8 mouse cellular contexts compared by ENCODE assay signal in genomic region chr5:130078834-130079156, GRCm38 (mm10). TPM values are rescaled to one million over a fixed set of nuclear protein-coding genes. Genes with fewer than 3 reads are reported as not detected.
DNase-seq lines count a peak whose midpoint lies in the region; ATAC-seq and TF ChIP-seq lines count a peak whose summit lies in the region.

No protein-coding gene starts in this region.

- H3K9me3 ChIP-seq in CH12.LX (replicated peaks; ENCODE audit: low read length): peaks cover 5% of the 10 kb centered on the region
- H3K9me3 ChIP-seq in forebrain, embryonic 14.5 days (replicated peaks; ENCODE audit: control insufficient read depth, low read length): no peaks in the 10 kb centered on the region
- peaks cover 4% of the 10 kb centered on the region; the same call in 1 of the 2 replicates for H3K9me3 ChIP-seq in liver, embryonic 13.5 days (replicated peaks)

- peak overlapping the region; percentile 77 for H3K4me3 ChIP-seq in heart, adult 2 months
- peak overlapping the region in 1 of 3 experiments; percentile 77 for H3K4me3 ChIP-seq in CH12.LX (replicated peaks in 1 of 3; ENCODE audit: low read depth in 2 of 3, low read length in 2 of 3, poor library complexity in 1 of 3)
- peak overlapping the region; percentile 77 for H3K4me3 ChIP-seq in forebrain, embryonic 14.5 days (ENCODE audit: low read depth, low read length)
- peak overlapping the region; percentile 81 for H3K4me3 ChIP-seq in liver, embryonic 13.5 days (replicated peaks)

- intact Hi-C loops in heart, adult 2 months (cut with DNase I): loop anchor here (2.0 to 5.0 kb wide), 3 partner anchors 36 to 64 kb away; partner anchors contain the start of gene Kctd7
- intact Hi-C loops in heart, postnatal 10 days (cut with DNase I): no loop called here

- H3K36me3 ChIP-seq in heart, adult 2 months (ENCODE audit: control insufficient read depth, insufficient read depth, low read length): no peaks in the 10 kb centered on the region
- peaks cover 7 to 27% of the 10 kb centered on the region in 2 experiments for H3K36me3 ChIP-seq in CH12.LX (replicated peaks in 1 of 2; ENCODE audit: control insufficient read depth in 1 of 2, insufficient read depth in 1 of 2, low read length in 1 of 2)
- H3K36me3 ChIP-seq in forebrain, embryonic 14.5 days (ENCODE audit: control insufficient read depth, insufficient read depth, low read length): no peaks in the 10 kb centered on the region
- H3K36me3 ChIP-seq in liver, embryonic 13.5 days: peaks cover 7% of the 10 kb centered on the region

- TF ChIP-seq CTCF in heart, adult 2 months (IDR thresholded peaks at IDR 0.05): no peak
- no peak for TF ChIP-seq CTCF in CH12.LX (conservative IDR thresholded peaks at IDR 0.05 in 1 of 2, IDR thresholded peaks at IDR 0.05 in 1 of 2; ENCODE audit: low read depth in 2 of 2, low read length in 2 of 2)

- ATAC-seq in forebrain, embryonic 14.5 days: peak; percentile 33; the same call in 1 of the 2 replicates
- ATAC-seq in liver, embryonic 13.5 days (ENCODE audit: low read depth): peak; percentile 13; the same call in 1 of the 2 replicates

- 36% methylated on average over 6 of the region's 6 CpGs for WGBS in heart, adult 2 months
- 38% methylated on average over 6 of the region's 6 CpGs for WGBS in forebrain, embryonic 14.5 days
- 50% methylated on average over 6 of the region's 6 CpGs for WGBS in liver, embryonic 13.5 days (ENCODE audit: insufficient replicate concordance)

- no peak for TF ChIP-seq EP300 in heart, adult 2 months (IDR thresholded peaks at IDR 0.05; ENCODE audit: insufficient read depth, low read depth, low read length)
- TF ChIP-seq EP300 in CH12.LX (IDR thresholded peaks at IDR 0.05; ENCODE audit: low read length): no peak

- DNase-seq in heart, adult 2 months: no peak
- no peak for DNase-seq in heart, postnatal 10 days
- no peak for DNase-seq in CH12.LX (ENCODE audit: extremely low read depth)
- no peak for DNase-seq in forebrain, embryonic 14.5 days (ENCODE audit: low spot score)
- no peak for DNase-seq in liver, embryonic 13.5 days
- no peak for DNase-seq in left cerebral cortex, adult 9 months (ENCODE audit: low spot score in 2 of 2)
- DNase-seq in right cerebral cortex, postnatal 4 days: no peak
- no peak for DNase-seq in ovary, postnatal 10 days (ENCODE audit: low spot score)

- peak overlapping the region; percentile 64; the same call in 1 of the 2 replicates for H3K4me2 ChIP-seq in CH12.LX (ENCODE audit: insufficient read depth, low read depth, poor library complexity, severe bottlenecking)
- H3K4me2 ChIP-seq in forebrain, embryonic 14.5 days (ENCODE audit: low read length): peak overlapping the region; percentile 73
- H3K4me2 ChIP-seq in liver, embryonic 13.5 days: peak overlapping the region; percentile 98

- no peaks in the 10 kb centered on the region for H3K79me2 ChIP-seq in heart, adult 2 months (replicated peaks; ENCODE audit: control insufficient read depth, insufficient read depth, low read length)
- H3K79me2 ChIP-seq in CH12.LX (replicated peaks; ENCODE audit: control insufficient read depth, extremely low read depth, insufficient read depth, poor library complexity, severe bottlenecking): peaks cover 15% of the 10 kb centered on the region

- H3K27me3 ChIP-seq in heart, adult 2 months (ENCODE audit: control insufficient read depth, insufficient read depth, low read length): no peaks in the 10 kb centered on the region
- H3K27me3 ChIP-seq in CH12.LX (replicated peaks): no peaks in the 10 kb centered on the region
- no peaks in the 10 kb centered on the region for H3K27me3 ChIP-seq in forebrain, embryonic 14.5 days (replicated peaks; ENCODE audit: control insufficient read depth, insufficient read depth, low read length)
- peaks cover 10% of the 10 kb centered on the region for H3K27me3 ChIP-seq in liver, embryonic 13.5 days

- in situ Hi-C loops in CH12.LX (cut with MboI; ENCODE audit: low pct_ligation_motif_present, low pct_unique_long_range_greater_than_20kb, low sequenced_read_pairs): no loop called here

- H3K4me1 ChIP-seq in heart, adult 2 months (ENCODE audit: control insufficient read depth, insufficient read depth, low read length): peaks cover 15% of the 10 kb centered on the region
- peaks cover 11 to 52% of the 10 kb centered on the region in 2 experiments; a peak in 3 of 4 replicates for H3K4me1 ChIP-seq in CH12.LX (ENCODE audit: control insufficient read depth in 1 of 2, insufficient read depth in 2 of 2)
- peaks cover 3% of the 10 kb centered on the region; the same call in 1 of the 2 replicates for H3K4me1 ChIP-seq in forebrain, embryonic 14.5 days (ENCODE audit: control insufficient read depth, insufficient read depth, low read length)
- peaks cover 27% of the 10 kb centered on the region for H3K4me1 ChIP-seq in liver, embryonic 13.5 days (replicated peaks)

- TF ChIP-seq POLR2A in heart, adult 2 months (IDR thresholded peaks at IDR 0.05; ENCODE audit: insufficient read depth, low read depth, low read length): no peak
- TF ChIP-seq POLR2A in CH12.LX (IDR thresholded peaks at IDR 0.05; ENCODE audit: low read depth, low read length): no peak

- H3K9ac ChIP-seq in heart, adult 2 months (ENCODE audit: low read depth, low read length): peak overlapping the region; percentile 34; the same call in 1 of the 2 replicates
- H3K9ac ChIP-seq in CH12.LX (ENCODE audit: insufficient read depth, low read depth): no peak overlapping the region
- peak overlapping the region; percentile 89 for H3K9ac ChIP-seq in forebrain, embryonic 14.5 days (ENCODE audit: low read length)
- H3K9ac ChIP-seq in liver, embryonic 13.5 days: peak overlapping the region; percentile 91

- TF ChIP-seq RAD21 in CH12.LX (IDR thresholded peaks at IDR 0.05; ENCODE audit: low read depth, low read length): no peak

- peak overlapping the region; percentile 68 for H3K27ac ChIP-seq in heart, adult 2 months
- no peak overlapping the region for H3K27ac ChIP-seq in CH12.LX (ENCODE audit: insufficient read depth, low read depth)
- H3K27ac ChIP-seq in forebrain, embryonic 14.5 days (ENCODE audit: low read depth, low read length): no peak overlapping the region
- peak overlapping the region; percentile 36 for H3K27ac ChIP-seq in liver, embryonic 13.5 days

- dilution Hi-C loops in CH12.LX (cut with MboI; ENCODE audit: extremely low pct_ligation_motif_present, extremely low pct_unique_long_range_greater_than_20kb, low sequenced_read_pairs): no loop called here

TF ChIP-seq in CH12.LX, 34 proteins besides CTCF, POLR2A, EP300 and RAD21:
- TF ChIP-seq BHLHE40 (IDR thresholded peaks at IDR 0.05; ENCODE audit: low read depth, low read length) (no peak), JUN (IDR thresholded peaks at IDR 0.05; ENCODE audit: insufficient read depth, low read depth, low read length) (no peak), USF1 (IDR thresholded peaks at IDR 0.05; ENCODE audit: low read depth, low read length) (no peak), ZC3H11A (IDR thresholded peaks at IDR 0.05; ENCODE audit: low read depth, low read length) (no peak), ETS1 (conservative IDR thresholded peaks at IDR 0.05; ENCODE audit: low read depth, low read length) (no peak), RCOR1 (conservative IDR thresholded peaks at IDR 0.05; ENCODE audit: low read depth, low read length) (no peak)
TF ChIP-seq in CH12.LX: peak in this region for 0.

RNA-seq across cellular contexts. Expression of gene Tpst1, which starts 5.7 kb away (rescaled TPM):
- total RNA-seq in heart, adult 2 months (2021): 1 to 10 TPM; 7.4 to 9.4 TPM
- 10.1 and 12.6 TPM in 2 replicates for polyA plus RNA-seq in heart, adult 2 months (2012; rRNA removed)
- total RNA-seq in heart, postnatal 10 days (2021): 10 to 100 TPM; 22.5 to 24.8 TPM
- total RNA-seq in CH12.LX (2012; rRNA removed) (36.8 and 45.5 TPM in 2 replicates), CH12.LX (2014; rRNA removed) (49.9 and 52.5 TPM in 2 replicates)
- 43.2 and 50.4 TPM in 2 replicates for polyA plus RNA-seq in CH12.LX (2012; ENCODE audit: insufficient read length, low read depth)
- polyA plus RNA-seq in forebrain, embryonic 14.5 days (2014; fragmentation: Nextera tagmentation; extraction: Ambion mirVana): 57.1 and 61.4 TPM in 2 replicates
- polyA plus RNA-seq in liver, embryonic 13.5 days (2015; fragmentation: Nextera tagmentation; extraction: Ambion mirVana): 27.2 and 33.5 TPM in 2 replicates

RNA-seq across cellular contexts. Expression of gene Crcp, which starts 49.7 kb away (rescaled TPM):
- 10 to 100 TPM in 1 of 2 experiments, 1 to 10 TPM in 1; 9.3 to 11.2 TPM for total RNA-seq in heart, adult 2 months (2021)
- 9.5 and 10.3 TPM in 2 replicates for polyA plus RNA-seq in heart, adult 2 months (2012; rRNA removed)
- 10 to 100 TPM; 14.9 to 15.1 TPM for total RNA-seq in heart, postnatal 10 days (2021)
- total RNA-seq in CH12.LX (2012; rRNA removed) (42.3 and 50.2 TPM in 2 replicates), CH12.LX (2014; rRNA removed) (57.1 and 58.3 TPM in 2 replicates)
- polyA plus RNA-seq in CH12.LX (2012; ENCODE audit: insufficient read length, low read depth): 63.2 and 73.6 TPM in 2 replicates
- polyA plus RNA-seq in forebrain, embryonic 14.5 days (2014; fragmentation: Nextera tagmentation; extraction: Ambion mirVana): 50.7 and 51.2 TPM in 2 replicates
- polyA plus RNA-seq in liver, embryonic 13.5 days (2015; fragmentation: Nextera tagmentation; extraction: Ambion mirVana): 31.6 and 34.4 TPM in 2 replicates

RNA-seq across cellular contexts. Expression of gene Asl, which starts 49.7 kb away (rescaled TPM):
- 1 to 10 TPM; 3.2 to 4.6 TPM for total RNA-seq in heart, adult 2 months (2021)
- polyA plus RNA-seq in heart, adult 2 months (2012; rRNA removed): 5.9 and 6.5 TPM in 2 replicates
- total RNA-seq in heart, postnatal 10 days (2021): 10 to 100 TPM in 1 of 2 experiments, 1 to 10 TPM in 1; 9.6 to 10.0 TPM
- total RNA-seq in CH12.LX (2012; rRNA removed) (54.4 and 70.4 TPM in 2 replicates), CH12.LX (2014; rRNA removed) (44.8 and 45.3 TPM in 2 replicates)
- 60.1 and 61.0 TPM in 2 replicates for polyA plus RNA-seq in CH12.LX (2012; ENCODE audit: insufficient read length, low read depth)
- polyA plus RNA-seq in forebrain, embryonic 14.5 days (2014; fragmentation: Nextera tagmentation; extraction: Ambion mirVana): 36.9 and 38.2 TPM in 2 replicates
- 37.8 and 45.2 TPM in 2 replicates for polyA plus RNA-seq in liver, embryonic 13.5 days (2015; fragmentation: Nextera tagmentation; extraction: Ambion mirVana)

Comparison
In these comparisons a context has a peak if more than half of its experiments do, and no peak if none do; other contexts are left out.
1. H3K27ac ChIP-seq: peak in heart, adult 2 months (single experiment) and liver, embryonic 13.5 days (single experiment); none in CH12.LX (single experiment) and forebrain, embryonic 14.5 days (single experiment).
2. Peak in every context shown above with its lines, with median percentiles within 50 percentile points of each other: H3K4me2 ChIP-seq.